Comparison of ENCODE assay signal across 8 mouse cellular contexts in genomic region chr7:70355357-70355620, GRCm38 (mm10). TPM values are rescaled to one million over a fixed set of nuclear protein-coding genes. Genes with fewer than 3 reads are reported as not detected.
DNase-seq lines count a peak whose midpoint lies in the region; ATAC-seq and TF ChIP-seq lines count a peak whose summit lies in the region.
"Had no signal": no experiment of that assay in that cellular context is flagged by ENCODE, and none has a peak within 500 bp of the region (broad histone marks: within the 10 kb centered on the region; RNA-seq: fewer than 3 reads in every experiment).

No protein-coding gene starts in this region.

- H3K27me3 ChIP-seq in liver, adult 2 months (ENCODE audit: control insufficient read depth, insufficient read depth, low read length), result no peaks in the 10 kb centered on the region
- H3K27me3 ChIP-seq in forebrain, embryonic 15.5 days, result peaks cover 50% of the 10 kb centered on the region
- H3K27me3 ChIP-seq in limb, embryonic 15.5 days, result peaks cover 3% of the 10 kb centered on the region; the same call in 1 of the 2 replicates
- no peaks in the 10 kb centered on the region for H3K27me3 ChIP-seq in stomach, embryonic 14.5 days (ENCODE audit: control insufficient read depth, insufficient read depth, low read length)

- H3K27ac ChIP-seq in liver, adult 2 months (replicated peaks; ENCODE audit: insufficient read depth, low read depth, low read length), result 0 out of 2 replicates have a peak overlapping the region, but pooled peaks have one; percentile 7
- peak overlapping the region; percentile 52 for H3K27ac ChIP-seq in forebrain, embryonic 15.5 days (replicated peaks)
- no peak overlapping the region for H3K27ac ChIP-seq in limb, embryonic 15.5 days
- H3K27ac ChIP-seq in stomach, embryonic 14.5 days (ENCODE audit: low read length), result peak overlapping the region; percentile 100

- ATAC-seq in forebrain, embryonic 15.5 days (replicated peaks), result no peak
- no peak for ATAC-seq in limb, embryonic 15.5 days (ENCODE audit: insufficient number of reproducible peaks, low FRiP score, low TSS enrichment, low read depth)
- ATAC-seq in stomach, embryonic 14.5 days (ENCODE audit: insufficient number of reproducible peaks, insufficient read depth, low FRiP score, low read depth), result no peak
- ATAC-seq in erythroid progenitor cell, adult 5-6 weeks (replicated peaks; ENCODE audit: low FRiP score, poor library complexity, severe bottlenecking), result no peak

- H3K4me3 ChIP-seq in liver, adult 2 months (ENCODE audit: insufficient read depth, low read depth, low read length), result peak overlapping the region; percentile 38; the same call in 1 of the 2 replicates
- H3K4me3 ChIP-seq in forebrain, embryonic 15.5 days, result peak overlapping the region; percentile 55
- peak overlapping the region; percentile 73 for H3K4me3 ChIP-seq in limb, embryonic 15.5 days
- peak overlapping the region; percentile 90 for H3K4me3 ChIP-seq in stomach, embryonic 14.5 days (ENCODE audit: low read depth, low read length)

- no peaks in the 10 kb centered on the region for H3K9me3 ChIP-seq in forebrain, embryonic 15.5 days
- no peaks in the 10 kb centered on the region for H3K9me3 ChIP-seq in limb, embryonic 15.5 days
- no peaks in the 10 kb centered on the region for H3K9me3 ChIP-seq in stomach, embryonic 14.5 days (ENCODE audit: control insufficient read depth, low read depth, low read length)

- peak overlapping the region; percentile 24 for H3K9ac ChIP-seq in liver, adult 2 months (ENCODE audit: low read depth, low read length)
- H3K9ac ChIP-seq in forebrain, embryonic 15.5 days (replicated peaks), result peak overlapping the region; percentile 43
- H3K9ac ChIP-seq in limb, embryonic 15.5 days, result no peak overlapping the region
- H3K9ac ChIP-seq in stomach, embryonic 14.5 days (replicated peaks; ENCODE audit: low read depth, low read length), result peak overlapping the region; percentile 100

- peaks cover 34% of the 10 kb centered on the region for H3K36me3 ChIP-seq in liver, adult 2 months (ENCODE audit: control insufficient read depth, insufficient read depth, low read length)
- H3K36me3 ChIP-seq in forebrain, embryonic 15.5 days, result no peaks in the 10 kb centered on the region
- no peaks in the 10 kb centered on the region for H3K36me3 ChIP-seq in limb, embryonic 15.5 days
- peaks cover 27% of the 10 kb centered on the region for H3K36me3 ChIP-seq in stomach, embryonic 14.5 days (ENCODE audit: control insufficient read depth, insufficient read depth, low read length)

- H3K4me1 ChIP-seq in liver, adult 2 months (ENCODE audit: control insufficient read depth, insufficient read depth, low read length), result peaks cover 24% of the 10 kb centered on the region
- peaks cover 33% of the 10 kb centered on the region for H3K4me1 ChIP-seq in forebrain, embryonic 15.5 days
- H3K4me1 ChIP-seq in limb, embryonic 15.5 days, result peaks cover 30% of the 10 kb centered on the region
- H3K4me1 ChIP-seq in stomach, embryonic 14.5 days (ENCODE audit: control insufficient read depth, insufficient read depth, low read length), result peaks cover under 1% of the 10 kb centered on the region; the same call in 1 of the 2 replicates

- no peak for DNase-seq in liver, adult 2 months (ENCODE audit: extremely low read depth, low read depth, low spot score)
- no peak for DNase-seq in liver
- DNase-seq in gastrocnemius, postnatal 14 days, result no peak
- DNase-seq: cerebellum, adult 9-10 months had no signal

- intact Hi-C loops in gastrocnemius, postnatal 14 days (cut with DNase I; ENCODE audit: low total_unique reads), result no loop called here

- no peak for TF ChIP-seq CTCF in liver, adult 2 months (IDR thresholded peaks at IDR 0.05; ENCODE audit: low read depth, low read length)

- TF ChIP-seq POLR2A in liver, adult 2 months (IDR thresholded peaks at IDR 0.05; ENCODE audit: extremely low read depth, insufficient read depth, low read length), result no peak

- peak overlapping the region; percentile 82 for H3K4me2 ChIP-seq in forebrain, embryonic 15.5 days (replicated peaks)
- peak overlapping the region; percentile 36 for H3K4me2 ChIP-seq in limb, embryonic 15.5 days
- peak overlapping the region; percentile 82 for H3K4me2 ChIP-seq in stomach, embryonic 14.5 days (replicated peaks; ENCODE audit: low read depth, low read length)

- H3K79me2 ChIP-seq in liver, adult 2 months (ENCODE audit: control insufficient read depth, insufficient read depth, low read length), result peaks cover 33% of the 10 kb centered on the region

- WGBS in liver, adult 2 months, result 57% methylated on average over 2 of the region's 2 CpGs
- 18% methylated on average over 2 of the region's 2 CpGs for WGBS in forebrain, embryonic 15.5 days
- 57% methylated on average over 2 of the region's 2 CpGs for WGBS in limb, embryonic 15.5 days
- 18% methylated on average over 2 of the region's 2 CpGs for WGBS in stomach, embryonic 14.5 days

RNA-seq across cellular contexts. Expression of gene Nr2f2, which starts 11.2 kb away (rescaled TPM):
- 14.5 and 16.1 TPM in 2 replicates for total RNA-seq in liver, adult 2 months (2014; rRNA removed)
- polyA plus RNA-seq in liver, adult 2 months (2012; rRNA removed), result 64.2 and 84.0 TPM in 2 replicates
- polyA plus RNA-seq in forebrain, embryonic 15.5 days (2015; fragmentation: Nextera tagmentation; extraction: Ambion mirVana), result 76.2 and 95.0 TPM in 2 replicates
- 28.0 and 34.7 TPM in 2 replicates for polyA plus RNA-seq in limb, embryonic 15.5 days (2015; fragmentation: Nextera tagmentation; extraction: Ambion mirVana)
- 106 and 111 TPM in 2 replicates for polyA plus RNA-seq in stomach, embryonic 14.5 days (2014; fragmentation: Nextera tagmentation; extraction: Ambion mirVana)
- 10 to 100 TPM; 22.2 to 30.2 TPM for total RNA-seq in gastrocnemius, postnatal 14 days (2021)
- total RNA-seq in erythroid progenitor cell, adult 5-6 weeks (2015; ENCODE audit: low replicate concordance), result not detected in 2 replicates
- total RNA-seq in erythroid progenitor cell, adult 5-6 weeks (2017; ENCODE audit: low replicate concordance), result not detected in 2 replicates

Comparison
In these comparisons a context has a peak if more than half of its experiments do, and no peak if none do; other contexts are left out.
1. H3K4me3 ChIP-seq: peak in every context shown above with its lines; median percentile 90 in stomach, embryonic 14.5 days; 73 in limb, embryonic 15.5 days; 55 in forebrain, embryonic 15.5 days; 38 in liver, adult 2 months.